Mouse (Mus musculus): ENCODE measurements at regions not wholly inside any gene's neighbourhood (a gene's known extent, or its start where the extent isn't known, plus 50 kb on each side); places are given as distances from the start of the nearest gene placed in this dataset.
A peak's percentile ranks its signal among the peaks of the same experiment; 100 is the strongest.

- TF ChIP-seq SRF (IDR thresholded peaks at IDR 0.05; ENCODE audit: control insufficient read depth, insufficient read length, low read depth): no peak
- TF ChIP-seq REST (IDR thresholded peaks at IDR 0.05; ENCODE audit: insufficient read depth, insufficient read length): no peak
- no peak for TF ChIP-seq MYOG (IDR thresholded peaks at IDR 0.05; ENCODE audit: control insufficient read depth in 1 of 3, insufficient read depth in 1 of 3, insufficient read length in 2 of 3, low read depth in 2 of 3)
- no peak for TF ChIP-seq TCF12 (IDR thresholded peaks at IDR 0.05; ENCODE audit: insufficient read depth, poor library complexity, severe bottlenecking)
- TF ChIP-seq POLR2AphosphoS2 (IDR thresholded peaks at IDR 0.05; ENCODE audit: insufficient read length, low read depth): no peak
- no peak for TF ChIP-seq E2F4 (IDR thresholded peaks at IDR 0.05; ENCODE audit: insufficient read depth)
- TF ChIP-seq CEBPB (IDR thresholded peaks at IDR 0.05; ENCODE audit: insufficient read depth, poor library complexity, severe bottlenecking): no peak
- TF ChIP-seq MYOD1 (IDR thresholded peaks at IDR 0.05; ENCODE audit: control insufficient read depth in 1 of 3, insufficient read length in 2 of 3, low read depth in 2 of 3): no peak
- no peak for TF ChIP-seq USF1 (IDR thresholded peaks at IDR 0.05; ENCODE audit: low read depth)
- no peak for TF ChIP-seq MAX (IDR thresholded peaks at IDR 0.05; ENCODE audit: low read depth)
- TF ChIP-seq TCF3 (IDR thresholded peaks at IDR 0.05; ENCODE audit: insufficient read length, low read depth): no peak
- TF ChIP-seq POLR2A (IDR thresholded peaks at IDR 0.05; ENCODE audit: insufficient read length, low read depth): no peak
- Histone ChIP-seq H3K27me3 (ENCODE audit: control insufficient read depth, insufficient read depth, insufficient read length) (no peaks in the 10 kb centered on the region), H3K79me2 (ENCODE audit: control insufficient read depth, insufficient read depth) (no peaks in the 10 kb centered on the region), H3ac (ENCODE audit: control insufficient read depth, insufficient read length) (no peak overlapping the region), H3K4me2 (ENCODE audit: low read depth) (no peak overlapping the region), H3K4me3 (no peak overlapping the region), H3K36me3 (ENCODE audit: control insufficient read depth, insufficient read depth) (no peaks in the 10 kb centered on the region)
These were observed 129.7 kb downstream of the Trmt11 start for GRCm38 (mm10) chr10:30470831-30471230.

DNA sequence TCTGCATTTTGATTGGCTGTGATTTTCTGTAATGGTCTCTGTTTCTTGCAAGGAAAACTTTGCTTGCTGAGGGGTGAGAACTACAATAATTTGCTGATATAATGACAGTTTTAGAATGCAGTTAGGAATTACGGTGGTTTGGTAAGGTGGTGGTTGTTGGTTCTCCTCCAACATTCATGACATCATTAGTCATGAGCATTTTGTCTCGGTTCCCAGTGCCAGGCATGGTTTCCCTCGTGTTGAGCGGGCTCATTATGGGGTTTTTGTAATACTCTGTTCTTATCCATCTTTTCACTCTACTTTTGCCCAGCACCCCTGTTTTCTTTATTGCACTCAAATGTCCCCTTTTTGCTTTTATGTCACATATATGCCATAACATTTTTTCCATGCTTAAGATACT is 149.9 kb downstream of the Trmt11 start:
- Histone ChIP-seq H3ac (ENCODE audit: control insufficient read depth, insufficient read length) (no peak overlapping the region), H3K4me2 (ENCODE audit: low read depth) (peak overlapping the region; percentile 22), H3K79me2 (ENCODE audit: control insufficient read depth, insufficient read depth) (no peaks in the 10 kb centered on the region), H3K27me3 (ENCODE audit: control insufficient read depth, insufficient read depth, insufficient read length) (no peaks in the 10 kb centered on the region), H3K36me3 (ENCODE audit: control insufficient read depth, insufficient read depth) (no peaks in the 10 kb centered on the region), H3K4me3 (no peak overlapping the region)
- TF ChIP-seq MYOG (IDR thresholded peaks at IDR 0.05; ENCODE audit: control insufficient read depth in 1 of 3, insufficient read depth in 1 of 3, insufficient read length in 2 of 3, low read depth in 2 of 3) (no peak), CEBPB (IDR thresholded peaks at IDR 0.05; ENCODE audit: insufficient read depth, poor library complexity, severe bottlenecking) (no peak), POLR2A (IDR thresholded peaks at IDR 0.05; ENCODE audit: insufficient read length, low read depth) (no peak), TCF3 (IDR thresholded peaks at IDR 0.05; ENCODE audit: insufficient read length, low read depth) (no peak), POLR2AphosphoS2 (IDR thresholded peaks at IDR 0.05; ENCODE audit: insufficient read length, low read depth) (no peak), MYOD1 (IDR thresholded peaks at IDR 0.05; ENCODE audit: control insufficient read depth in 1 of 3, insufficient read length in 2 of 3, low read depth in 2 of 3) (no peak), E2F4 (IDR thresholded peaks at IDR 0.05; ENCODE audit: insufficient read depth) (no peak), TCF12 (IDR thresholded peaks at IDR 0.05; ENCODE audit: insufficient read depth, poor library complexity, severe bottlenecking) (no peak), REST (IDR thresholded peaks at IDR 0.05; ENCODE audit: insufficient read depth, insufficient read length) (no peak), SRF (IDR thresholded peaks at IDR 0.05; ENCODE audit: control insufficient read depth, insufficient read length, low read depth) (no peak), USF1 (IDR thresholded peaks at IDR 0.05; ENCODE audit: low read depth) (no peak), MAX (IDR thresholded peaks at IDR 0.05; ENCODE audit: low read depth) (no peak)

GRCm38 (mm10) chr10:30447057-30447456 is 153.5 kb downstream of the Trmt11 start:
- Histone ChIP-seq H3K4me3 (no peak overlapping the region), H3K79me2 (ENCODE audit: control insufficient read depth, insufficient read depth) (no peaks in the 10 kb centered on the region), H3ac (ENCODE audit: control insufficient read depth, insufficient read length) (no peak overlapping the region), H3K36me3 (ENCODE audit: control insufficient read depth, insufficient read depth) (no peaks in the 10 kb centered on the region), H3K27me3 (ENCODE audit: control insufficient read depth, insufficient read depth, insufficient read length) (no peaks in the 10 kb centered on the region), H3K4me2 (ENCODE audit: low read depth) (no peak overlapping the region)
- TF ChIP-seq TCF12 (IDR thresholded peaks at IDR 0.05; ENCODE audit: insufficient read depth, poor library complexity, severe bottlenecking): no peak
- TF ChIP-seq CEBPB (IDR thresholded peaks at IDR 0.05; ENCODE audit: insufficient read depth, poor library complexity, severe bottlenecking): peak; percentile 93
- TF ChIP-seq USF1 (IDR thresholded peaks at IDR 0.05; ENCODE audit: low read depth): no peak
- TF ChIP-seq REST (IDR thresholded peaks at IDR 0.05; ENCODE audit: insufficient read depth, insufficient read length): no peak

- H3K36me3 ChIP-seq (ENCODE audit: control insufficient read depth, insufficient read depth): no peaks in the 10 kb centered on the region
- TF ChIP-seq POLR2AphosphoS2 (IDR thresholded peaks at IDR 0.05; ENCODE audit: insufficient read length, low read depth) (no peak), MYOG (IDR thresholded peaks at IDR 0.05; ENCODE audit: control insufficient read depth in 1 of 3, insufficient read depth in 1 of 3, insufficient read length in 2 of 3, low read depth in 2 of 3) (no peak), E2F4 (IDR thresholded peaks at IDR 0.05; ENCODE audit: insufficient read depth) (no peak), REST (IDR thresholded peaks at IDR 0.05; ENCODE audit: insufficient read depth, insufficient read length) (no peak), MAX (IDR thresholded peaks at IDR 0.05; ENCODE audit: low read depth) (no peak), CEBPB (IDR thresholded peaks at IDR 0.05; ENCODE audit: insufficient read depth, poor library complexity, severe bottlenecking) (no peak), MYOD1 (IDR thresholded peaks at IDR 0.05; ENCODE audit: control insufficient read depth in 1 of 3, insufficient read length in 2 of 3, low read depth in 2 of 3) (no peak)
These were observed 154.0 kb downstream of the Trmt11 start for GRCm38 (mm10) chr10:30446572-30446971.

GRCm38 (mm10) chr10:30439802-30440201 is 160.7 kb downstream of the Trmt11 start:
- Histone ChIP-seq H3K27me3 (ENCODE audit: control insufficient read depth, insufficient read depth, insufficient read length) (no peaks in the 10 kb centered on the region), H3K4me2 (ENCODE audit: low read depth) (no peak overlapping the region), H3ac (ENCODE audit: control insufficient read depth, insufficient read length) (no peak overlapping the region), H3K4me3 (no peak overlapping the region), H3K36me3 (ENCODE audit: control insufficient read depth, insufficient read depth) (no peaks in the 10 kb centered on the region), H3K79me2 (ENCODE audit: control insufficient read depth, insufficient read depth) (no peaks in the 10 kb centered on the region)
- TF ChIP-seq TCF12 (IDR thresholded peaks at IDR 0.05; ENCODE audit: insufficient read depth, poor library complexity, severe bottlenecking) (no peak), CEBPB (IDR thresholded peaks at IDR 0.05; ENCODE audit: insufficient read depth, poor library complexity, severe bottlenecking) (no peak), E2F4 (IDR thresholded peaks at IDR 0.05; ENCODE audit: insufficient read depth) (no peak), MYOD1 (IDR thresholded peaks at IDR 0.05; ENCODE audit: control insufficient read depth in 1 of 3, insufficient read length in 2 of 3, low read depth in 2 of 3) (no peak)

More at GRCm38 (mm10) chr10:30446572-30446971, 154.0 kb downstream of the Trmt11 start:
- no peaks in the 10 kb centered on the region for H3K79me2 ChIP-seq (ENCODE audit: control insufficient read depth, insufficient read depth)
- H3K4me3 ChIP-seq: no peak overlapping the region
- no peak overlapping the region for H3K4me2 ChIP-seq (ENCODE audit: low read depth)
- H3ac ChIP-seq (ENCODE audit: control insufficient read depth, insufficient read length): no peak overlapping the region
- no peaks in the 10 kb centered on the region for H3K27me3 ChIP-seq (ENCODE audit: control insufficient read depth, insufficient read depth, insufficient read length)

Data from myocyte (in vitro differentiated cells).